Mouse (Mus musculus) liver, adult (tissue): ENCODE data around the gene Myof.

Source experiments
- GATA4 ChIP-seq: IDR thresholded peaks from 2 replicates; pipeline ENCODE4 v1.6.1; 2014; ENCODE audit warnings: mild to moderate bottlenecking, low read length; ENCODE audit not compliant: insufficient replicate concordance

Gene Myof

GRCm38 (mm10) chr19:37907451-37908320, 135.7 kb downstream of the Myof start:
- no peak for TF ChIP-seq GATA4

DNA sequence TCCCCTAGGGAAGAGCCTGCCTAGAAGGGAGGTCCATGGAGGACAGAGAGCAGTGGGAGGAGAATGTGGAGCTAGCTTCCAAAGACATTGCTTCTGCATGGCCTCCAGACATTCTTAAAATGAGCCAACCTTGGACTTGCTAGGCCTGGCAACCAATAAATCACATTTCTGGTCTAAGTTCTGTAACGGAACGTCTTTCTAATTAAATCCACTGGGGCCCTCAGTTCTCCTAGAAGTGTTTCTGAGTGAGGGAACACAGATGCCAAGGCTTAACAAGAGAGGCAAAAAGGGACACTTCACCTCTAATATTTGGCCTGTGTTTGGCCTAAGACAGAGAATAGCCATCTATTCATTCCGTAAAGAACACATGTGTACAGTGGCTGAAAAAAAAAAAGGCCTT, 136.5 kb downstream of the Myof start:
- TF ChIP-seq GATA4: no peak

GRCm38 (mm10) chr19:37896081-37896480, 147.3 kb downstream of the Myof start:
- TF ChIP-seq GATA4: no peak

GRCm38 (mm10) chr19:37891006-37891405, 152.4 kb downstream of the Myof start:
- TF ChIP-seq GATA4: no peak

- no peak for TF ChIP-seq GATA4
These were observed 156.8 kb downstream of the Myof start for GRCm38 (mm10) chr19:37886355-37887120.

DNA sequence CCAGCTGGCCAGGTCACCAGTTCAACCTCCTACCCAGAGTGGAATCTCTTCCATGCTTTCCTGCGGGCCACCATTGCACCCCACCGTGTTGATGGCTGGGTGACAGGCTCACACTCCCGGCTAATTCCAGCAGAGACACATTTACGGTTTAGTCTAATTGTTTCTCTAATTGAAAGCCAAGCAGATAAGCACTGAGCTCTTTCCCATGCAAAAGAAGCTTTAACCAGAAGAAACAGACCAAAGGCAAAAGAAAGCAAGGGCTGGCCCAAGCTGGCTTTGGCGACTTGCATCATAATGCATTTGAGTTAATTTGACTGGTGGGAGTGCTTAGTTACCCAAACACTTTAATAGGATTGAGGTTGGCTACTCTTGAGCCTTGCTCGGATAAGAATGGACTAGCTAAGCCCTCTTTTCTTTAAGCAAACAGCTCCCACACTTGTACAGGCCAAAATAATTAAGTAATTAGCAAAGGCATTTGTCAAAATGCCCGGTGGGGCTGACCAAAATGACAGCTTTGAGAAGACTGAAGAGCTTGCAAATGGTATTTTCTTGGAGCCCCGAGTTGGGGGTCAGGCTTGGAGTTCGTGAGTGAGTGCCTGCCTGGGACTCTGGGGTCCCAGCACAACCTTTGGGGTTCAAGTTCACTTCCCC, 161.8 kb downstream of the Myof start:
- no peak for TF ChIP-seq GATA4

- TF ChIP-seq GATA4: no peak
These were observed 165.7 kb downstream of the Myof start for GRCm38 (mm10) chr19:37877511-37878167.

DNA sequence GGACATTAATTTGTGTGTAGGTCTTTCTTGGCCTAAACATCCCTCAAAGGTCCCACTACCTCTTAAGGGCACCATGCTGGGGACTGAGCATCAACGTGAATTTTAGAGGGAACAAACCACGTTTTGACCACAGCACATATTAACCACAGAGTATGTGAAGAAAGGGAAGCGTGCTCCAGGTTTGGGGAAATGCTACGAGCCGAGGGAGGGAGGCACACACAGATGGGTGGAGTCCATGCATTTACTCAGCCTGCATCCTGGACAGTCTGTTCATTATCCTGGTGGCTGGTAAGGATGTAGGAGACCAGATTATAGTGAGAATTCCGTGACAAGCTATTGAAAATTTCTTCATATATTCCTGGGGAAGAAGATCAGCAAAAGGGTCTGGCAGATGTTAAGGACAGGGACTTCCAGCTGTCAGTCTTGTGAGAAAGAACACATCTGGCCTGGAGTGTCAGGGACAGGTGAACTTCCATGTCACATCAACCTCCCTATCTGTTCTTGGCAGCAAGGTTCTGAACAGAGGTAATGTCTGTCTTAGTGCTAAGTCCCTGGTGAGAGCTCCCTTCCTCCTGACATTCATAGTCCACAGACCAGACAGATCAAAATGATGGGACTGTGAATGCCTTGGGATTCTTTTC, 166.7 kb downstream of the Myof start:
- no peak for TF ChIP-seq GATA4

- TF ChIP-seq GATA4: no peak
These were observed 169.9 kb downstream of the Myof start for GRCm38 (mm10) chr19:37873499-37873898.

- TF ChIP-seq GATA4: 0 out of 2 replicates have a peak, but pooled peaks have one; percentile 20
These were observed 175.8 kb downstream of the Myof start for GRCm38 (mm10) chr19:37867592-37867991.

DNA sequence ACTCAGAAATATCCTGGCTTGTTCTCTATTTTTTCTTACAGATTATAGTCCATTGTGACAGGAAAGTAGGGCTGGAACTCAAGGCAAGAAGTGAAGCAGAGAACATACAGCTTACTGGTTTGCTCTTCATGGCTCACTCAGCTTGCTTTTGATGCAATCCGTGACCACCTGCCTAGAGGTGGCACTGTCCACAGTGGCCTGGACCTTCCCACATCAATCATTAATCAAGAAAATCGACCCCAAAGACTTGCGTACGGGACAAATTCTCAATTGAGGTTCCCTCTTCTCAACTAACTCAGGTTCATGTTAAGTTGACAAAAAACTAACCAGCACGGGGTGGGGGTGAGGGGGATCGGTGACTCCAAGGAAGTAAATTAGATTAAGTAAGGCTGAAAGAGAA, 176.4 kb downstream of the Myof start:
- TF ChIP-seq GATA4: no peak

GRCm38 (mm10) chr19:37861171-37861570, 182.2 kb downstream of the Myof start:
- no peak for TF ChIP-seq GATA4

DNA sequence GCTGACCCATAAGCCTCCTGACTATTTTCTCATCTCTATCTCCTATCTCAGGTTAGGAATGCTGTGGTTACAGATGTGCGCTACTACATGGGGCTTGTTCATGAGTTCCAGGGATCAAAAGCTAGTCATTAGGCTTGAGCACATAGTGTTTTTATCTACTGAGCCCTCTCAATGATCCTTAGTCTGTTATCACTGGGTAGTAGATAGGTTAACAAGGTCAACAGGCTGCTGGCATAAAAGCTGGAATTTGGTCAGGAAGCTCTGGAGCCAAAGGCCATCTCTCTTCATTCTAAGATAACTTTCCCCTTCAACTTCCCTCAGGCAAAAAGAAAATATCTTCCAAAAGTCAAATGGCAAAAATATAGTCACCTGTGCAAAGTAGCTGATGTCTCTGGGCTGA, 183.1 kb downstream of the Myof start:
- TF ChIP-seq GATA4: peak; percentile 81

DNA sequence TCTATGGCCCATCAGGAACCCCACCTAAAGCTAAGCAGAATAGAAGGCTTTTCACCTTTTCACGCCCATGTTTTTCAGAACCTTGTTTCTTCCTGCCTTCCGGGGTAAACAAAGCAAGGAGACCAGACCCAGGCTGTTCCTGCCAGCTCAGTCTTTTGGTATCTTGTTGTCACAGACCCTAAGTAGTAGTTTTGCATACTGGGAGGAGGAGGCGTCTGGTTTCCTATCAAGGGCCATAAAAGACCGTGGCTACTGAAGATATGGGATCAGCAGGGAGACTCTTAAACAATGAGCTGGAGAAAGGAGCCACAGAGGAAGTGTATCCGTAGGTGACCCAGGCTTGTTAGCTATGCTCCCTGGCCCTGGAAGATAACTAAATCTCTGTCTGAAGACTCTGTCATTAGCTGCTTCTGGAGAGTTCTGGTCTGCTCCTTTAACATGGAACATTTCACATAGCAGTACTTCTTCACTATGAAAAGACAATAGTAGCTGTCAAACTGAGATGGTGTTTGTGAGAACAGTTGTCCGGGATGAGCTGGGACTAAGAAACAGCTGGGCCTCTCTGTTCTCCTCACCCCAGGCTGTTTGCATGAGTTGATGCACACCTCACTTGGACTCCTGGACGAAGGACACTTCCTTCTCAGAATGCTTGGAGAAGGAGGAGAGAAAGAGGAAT, 184.8 kb downstream of the Myof start:
- TF ChIP-seq GATA4: no peak
